Mouse (Mus musculus) megakaryocyte, embryonic 14.5 days (primary cell): Measurements from ENCODE around the gene Ctcf.

Experiments used
- FLI1 ChIP-seq: IDR thresholded peaks from 2 replicates; pipeline ENCODE4 v1.6.1; 2012; ENCODE audit warnings: low read length, inconsistent platforms, mixed read lengths
- GATA1 ChIP-seq: IDR thresholded peaks from 3 replicates; pipeline ENCODE4 v1.6.1; 2012; ENCODE audit warnings: mixed read lengths, low read length, inconsistent platforms, borderline replicate concordance

DNA sequence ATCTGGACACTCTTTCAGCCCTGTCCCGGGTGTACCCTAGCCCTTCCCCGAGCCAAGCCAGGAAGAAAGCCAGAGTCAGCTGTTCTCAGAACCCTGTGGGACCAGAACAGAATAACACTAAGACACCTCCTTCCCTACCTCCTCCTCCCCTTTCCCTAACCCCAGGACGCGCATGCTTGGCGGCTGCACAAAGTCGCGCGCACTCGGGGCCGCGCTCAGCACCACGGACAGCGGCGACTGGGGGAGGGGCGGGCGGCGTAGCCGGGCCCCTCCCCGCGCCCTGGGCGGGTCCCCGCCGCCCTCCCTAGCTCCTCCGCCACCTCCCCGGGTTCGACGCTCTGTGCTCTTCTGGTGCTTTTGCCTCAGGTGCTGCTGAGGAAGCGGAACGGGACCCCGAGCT is 57.3 kb downstream of the Ctcf start:
- TF ChIP-seq FLI1 (no peak), GATA1 (no peak)
